Mouse (Mus musculus): Measurements from ENCODE around the gene Mok. TPM values are rescaled to one million over a fixed set of nuclear protein-coding genes. Genes with fewer than 3 reads are reported as not detected.

The Mok gene
- polyA plus RNA-seq, 1 experiment from 2014 or later, result 12.1 TPM

- Histone ChIP-seq H3K4me1 (replicated peaks) (peaks cover 20% of the 10 kb centered on the region), H3K9ac (replicated peaks) (no peak overlapping the region), H3K27ac (no peak overlapping the region), H3K36me3 (0 out of 2 replicates have a peak, but pooled peaks cover 18% of the 10 kb centered on the region), H3K4me3 (replicated peaks) (no peak overlapping the region), H3K9me3 (no peaks in the 10 kb centered on the region), H3K27me3 (no peaks in the 10 kb centered on the region), H3K4me2 (replicated peaks) (no peak overlapping the region)
- ATAC-seq, result no peak
- 88% methylated on average over 10 of the region's 10 CpGs for WGBS
Measured at GRCm38 (mm10) chr12:110801876-110802464, 38.8 kb downstream of the Mok start.

GRCm38 (mm10) chr12:110799226-110799625 is 41.5 kb downstream of the Mok start:
- Histone ChIP-seq H3K36me3 (peaks cover 12% of the 10 kb centered on the region; the same call in 1 of the 2 replicates), H3K9me3 (no peaks in the 10 kb centered on the region), H3K4me2 (replicated peaks) (no peak overlapping the region), H3K27me3 (no peaks in the 10 kb centered on the region), H3K4me1 (replicated peaks) (peaks cover 16% of the 10 kb centered on the region), H3K4me3 (replicated peaks) (no peak overlapping the region), H3K27ac (no peak overlapping the region), H3K9ac (replicated peaks) (no peak overlapping the region)
- 97% methylated on average over 4 of the region's 4 CpGs for WGBS
- ATAC-seq, result no peak

GRCm38 (mm10) chr12:110797842-110798431 is 42.8 kb downstream of the Mok start:
- no peak overlapping the region for H3K27ac ChIP-seq
- H3K9ac ChIP-seq (replicated peaks), result no peak overlapping the region
- H3K36me3 ChIP-seq, result peaks cover 23% of the 10 kb centered on the region; the same call in 1 of the 2 replicates
- WGBS, result 93% methylated on average over 10 of the region's 10 CpGs
- peaks cover 9% of the 10 kb centered on the region; the same call in 1 of the 2 replicates for H3K4me1 ChIP-seq (replicated peaks)
- no peak for ATAC-seq
- no peak overlapping the region for H3K4me2 ChIP-seq (replicated peaks)
- no peak overlapping the region for H3K4me3 ChIP-seq (replicated peaks)
- H3K9me3 ChIP-seq, result no peaks in the 10 kb centered on the region
- H3K27me3 ChIP-seq, result no peaks in the 10 kb centered on the region

GRCm38 (mm10) chr12:110797202-110797601 is 43.5 kb downstream of the Mok start:
- Histone ChIP-seq H3K4me1 (replicated peaks) (peaks cover 7% of the 10 kb centered on the region; the same call in 1 of the 2 replicates), H3K36me3 (peaks cover 25% of the 10 kb centered on the region), H3K4me2 (replicated peaks) (no peak overlapping the region), H3K4me3 (replicated peaks) (no peak overlapping the region), H3K27ac (no peak overlapping the region), H3K27me3 (no peaks in the 10 kb centered on the region), H3K9ac (replicated peaks) (no peak overlapping the region), H3K9me3 (no peaks in the 10 kb centered on the region)
- no peak for ATAC-seq
- WGBS, result 91% methylated on average over 6 of the region's 6 CpGs

GRCm38 (mm10) chr12:110796748-110797147 is 44.0 kb downstream of the Mok start:
- ATAC-seq, result no peak
- no peaks in the 10 kb centered on the region for H3K9me3 ChIP-seq
- 90% methylated on average over 6 of the region's 6 CpGs for WGBS
- H3K4me1 ChIP-seq (replicated peaks), result peaks cover 5% of the 10 kb centered on the region; the same call in 1 of the 2 replicates
- H3K4me2 ChIP-seq (replicated peaks), result no peak overlapping the region
- H3K9ac ChIP-seq (replicated peaks), result no peak overlapping the region
- no peak overlapping the region for H3K4me3 ChIP-seq (replicated peaks)
- no peak overlapping the region for H3K27ac ChIP-seq
- H3K36me3 ChIP-seq, result peaks cover 21% of the 10 kb centered on the region
- H3K27me3 ChIP-seq, result no peaks in the 10 kb centered on the region

- ATAC-seq, result no peak
- 92% methylated on average over 6 of the region's 6 CpGs for WGBS
- Histone ChIP-seq H3K9ac (replicated peaks) (no peak overlapping the region), H3K9me3 (no peaks in the 10 kb centered on the region), H3K27me3 (no peaks in the 10 kb centered on the region), H3K27ac (no peak overlapping the region), H3K4me2 (replicated peaks) (no peak overlapping the region), H3K36me3 (peaks cover 21% of the 10 kb centered on the region), H3K4me1 (replicated peaks) (peaks cover 5% of the 10 kb centered on the region; the same call in 1 of the 2 replicates), H3K4me3 (replicated peaks) (no peak overlapping the region)
Measured at GRCm38 (mm10) chr12:110795035-110795434, 45.7 kb downstream of the Mok start.

GRCm38 (mm10) chr12:110791026-110791425 is 49.7 kb downstream of the Mok start:
- Histone ChIP-seq H3K27me3 (no peaks in the 10 kb centered on the region), H3K9ac (replicated peaks) (no peak overlapping the region), H3K9me3 (no peaks in the 10 kb centered on the region), H3K4me1 (replicated peaks) (peaks cover 5% of the 10 kb centered on the region; the same call in 1 of the 2 replicates), H3K4me2 (replicated peaks) (no peak overlapping the region), H3K27ac (no peak overlapping the region), H3K36me3 (peaks cover 25% of the 10 kb centered on the region), H3K4me3 (replicated peaks) (no peak overlapping the region)
- 94% methylated on average over 8 of the region's 8 CpGs for WGBS
- no peak for ATAC-seq

GRCm38 (mm10) chr12:110790580-110790979 is 50.2 kb downstream of the Mok start:
- Histone ChIP-seq H3K4me1 (replicated peaks) (peaks cover 5% of the 10 kb centered on the region; the same call in 1 of the 2 replicates), H3K27ac (no peak overlapping the region), H3K9me3 (no peaks in the 10 kb centered on the region), H3K4me3 (replicated peaks) (no peak overlapping the region), H3K36me3 (peaks cover 25% of the 10 kb centered on the region), H3K4me2 (replicated peaks) (no peak overlapping the region), H3K9ac (replicated peaks) (no peak overlapping the region), H3K27me3 (no peaks in the 10 kb centered on the region)
- WGBS, result 86% methylated on average over 4 of the region's 4 CpGs
- no peak for ATAC-seq

- ATAC-seq, result no peak
- Histone ChIP-seq H3K9me3 (no peaks in the 10 kb centered on the region), H3K4me2 (replicated peaks) (no peak overlapping the region), H3K4me3 (replicated peaks) (no peak overlapping the region), H3K9ac (replicated peaks) (no peak overlapping the region), H3K27me3 (no peaks in the 10 kb centered on the region), H3K4me1 (replicated peaks) (no peaks in the 10 kb centered on the region), H3K27ac (no peak overlapping the region), H3K36me3 (peaks cover 25% of the 10 kb centered on the region)
- WGBS, result 90% methylated on average over 4 of the region's 4 CpGs
Measured at GRCm38 (mm10) chr12:110786243-110786642, 54.5 kb downstream of the Mok start.

GRCm38 (mm10) chr12:110784211-110784610 is 56.5 kb downstream of the Mok start:
- Histone ChIP-seq H3K4me3 (replicated peaks) (no peak overlapping the region), H3K27me3 (no peaks in the 10 kb centered on the region), H3K4me2 (replicated peaks) (no peak overlapping the region), H3K9ac (replicated peaks) (no peak overlapping the region), H3K36me3 (peaks cover 44% of the 10 kb centered on the region), H3K4me1 (replicated peaks) (no peaks in the 10 kb centered on the region), H3K9me3 (no peaks in the 10 kb centered on the region), H3K27ac (no peak overlapping the region)
- 94% methylated on average over 2 of the region's 2 CpGs for WGBS
- no peak for ATAC-seq

- Histone ChIP-seq H3K27ac (no peak overlapping the region), H3K4me1 (replicated peaks) (no peaks in the 10 kb centered on the region), H3K9me3 (no peaks in the 10 kb centered on the region), H3K36me3 (peaks cover 45% of the 10 kb centered on the region), H3K9ac (replicated peaks) (no peak overlapping the region), H3K4me2 (replicated peaks) (no peak overlapping the region), H3K27me3 (no peaks in the 10 kb centered on the region), H3K4me3 (replicated peaks) (no peak overlapping the region)
- WGBS, result 100% methylated on average over 1 of the region's 1 CpGs
- no peak for ATAC-seq
Measured at GRCm38 (mm10) chr12:110782278-110782677, 58.5 kb downstream of the Mok start.

- no peaks in the 10 kb centered on the region for H3K27me3 ChIP-seq
- no peaks in the 10 kb centered on the region for H3K9me3 ChIP-seq
- 86% methylated on average over 8 of the region's 8 CpGs for WGBS
- no peak overlapping the region for H3K4me3 ChIP-seq (replicated peaks)
- H3K4me2 ChIP-seq (replicated peaks), result no peak overlapping the region
- H3K4me1 ChIP-seq (replicated peaks), result no peaks in the 10 kb centered on the region
- no peak overlapping the region for H3K27ac ChIP-seq
- H3K9ac ChIP-seq (replicated peaks), result no peak overlapping the region
- ATAC-seq, result no peak
- peaks cover 42% of the 10 kb centered on the region for H3K36me3 ChIP-seq
Measured at GRCm38 (mm10) chr12:110781181-110781580, 59.6 kb downstream of the Mok start.
